Mouse (Mus musculus) spleen, adult 18-20 months (tissue): Measurements from ENCODE around the gene Dlec1.
A peak's percentile ranks its signal among the peaks of the same experiment; 100 is the strongest.

Experiments used
- DNase-seq, 2 experiments: peaks; one replicate each; pipeline ENCODE4 v3.0.0; 2022; ENCODE audit warnings: mixed read lengths in 2 of 2

Gene Dlec1

DNA sequence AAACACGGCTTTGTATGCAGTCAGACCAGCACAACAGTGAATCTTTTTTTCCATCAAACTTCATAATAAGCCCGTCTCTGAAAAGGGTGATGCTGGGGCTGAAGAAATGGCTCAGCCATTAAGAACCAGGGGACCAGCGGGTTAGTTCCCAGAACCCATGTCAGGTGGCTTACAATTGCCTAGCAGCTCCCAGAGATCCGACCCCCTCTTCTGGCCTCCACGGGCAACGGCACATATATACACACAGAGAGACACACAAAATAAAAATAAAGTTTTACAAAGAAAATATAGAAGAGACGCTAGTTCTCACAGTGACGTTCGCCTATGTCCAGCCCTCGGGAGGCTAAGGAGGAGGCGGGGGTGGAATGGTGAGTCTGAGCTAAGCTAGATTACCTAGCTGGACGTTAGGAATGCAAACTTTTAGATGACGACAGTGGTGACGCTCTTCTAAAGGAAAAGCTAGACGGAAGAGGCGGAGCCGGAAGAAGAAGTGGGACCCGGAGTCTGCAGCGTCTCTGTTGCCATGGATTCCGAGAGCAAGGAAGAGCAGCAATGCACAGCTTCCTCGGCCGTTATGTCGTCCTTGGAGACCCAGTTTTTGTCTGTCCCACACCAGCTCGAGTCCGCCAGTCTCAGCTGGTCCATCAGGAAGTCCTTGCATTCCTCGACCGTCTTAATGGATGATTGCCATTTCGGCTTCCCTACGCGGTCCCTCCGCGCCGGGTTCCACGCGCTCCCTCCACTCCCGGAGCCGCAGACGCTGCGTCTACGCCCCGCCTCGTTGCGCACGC lies at the start of gene Dlec1:
Gene Dlec1 (plus strand): TSS at position 487 of the 791 bp plus-strand sequence.
- peak; percentile 50 to 57 for DNase-seq

DNA sequence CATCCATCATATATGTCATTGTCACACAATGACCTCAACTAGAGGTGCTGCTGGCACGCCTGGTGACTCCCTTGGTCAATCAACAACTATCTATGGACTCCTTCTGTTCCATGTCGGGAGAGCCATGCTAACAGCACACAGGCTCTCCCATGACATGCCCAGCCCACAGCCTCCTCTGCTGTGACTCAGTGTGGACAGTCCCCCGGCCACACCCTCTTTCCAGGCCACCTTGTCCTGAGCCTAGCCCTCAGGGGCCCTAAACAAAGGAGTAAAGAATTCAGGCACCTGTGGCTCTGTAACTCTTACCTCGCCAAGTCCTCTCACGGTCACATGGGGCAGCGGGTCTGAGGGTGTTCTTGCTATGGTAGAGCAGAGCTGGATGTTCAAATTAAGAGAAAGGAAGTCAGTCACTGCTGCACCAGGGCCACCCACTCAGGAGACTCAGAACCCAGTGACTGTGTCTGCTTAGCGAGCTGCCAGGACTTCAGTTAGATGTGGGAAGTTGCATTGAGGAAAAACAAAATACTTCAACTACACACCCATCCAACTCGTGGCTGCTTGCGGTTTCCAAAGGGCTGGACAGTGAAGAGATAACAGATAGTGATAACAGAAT lies 48.2 kb upstream of the Dlec1 start:
- no peak for DNase-seq

DNA sequence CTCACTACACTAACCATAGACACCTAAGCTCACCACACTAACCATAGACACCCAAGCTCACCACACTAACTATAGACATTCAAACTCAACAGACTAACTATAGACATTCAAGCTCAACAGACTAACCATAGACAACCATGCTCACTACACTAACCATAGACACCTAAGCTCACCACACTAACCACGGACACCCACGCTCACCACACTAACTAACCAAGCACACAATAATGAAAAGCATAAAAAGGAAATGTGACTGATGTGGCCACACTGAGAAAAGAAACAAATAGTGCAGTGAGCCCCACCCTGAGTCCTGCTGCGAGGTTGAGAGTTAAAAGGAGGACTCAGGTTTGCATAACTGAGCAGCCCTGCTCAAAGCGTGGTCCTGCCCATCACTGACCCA lies 46.9 kb upstream of the Dlec1 start:
- no peak for DNase-seq

DNA sequence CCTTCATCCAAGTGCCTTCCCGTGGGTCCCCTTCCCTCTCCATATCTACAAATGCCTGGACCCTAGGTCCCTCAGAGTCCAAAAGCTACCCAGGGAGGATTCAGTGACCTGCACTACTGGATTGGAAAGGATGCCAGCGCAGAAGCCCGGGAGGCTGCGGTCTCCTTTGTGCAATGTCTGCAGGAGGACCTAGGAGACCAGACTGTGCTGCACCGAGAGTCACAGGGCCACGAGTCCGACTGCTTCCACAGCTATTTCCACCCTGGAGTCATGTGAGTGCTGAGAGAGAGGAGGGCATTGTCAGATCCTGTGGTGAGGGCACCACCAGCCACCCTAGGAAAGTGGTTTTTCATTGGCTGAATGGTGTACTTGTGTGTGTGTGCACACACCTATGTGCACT lies 44.0 kb upstream of the Dlec1 start:
- DNase-seq = no peak

DNA sequence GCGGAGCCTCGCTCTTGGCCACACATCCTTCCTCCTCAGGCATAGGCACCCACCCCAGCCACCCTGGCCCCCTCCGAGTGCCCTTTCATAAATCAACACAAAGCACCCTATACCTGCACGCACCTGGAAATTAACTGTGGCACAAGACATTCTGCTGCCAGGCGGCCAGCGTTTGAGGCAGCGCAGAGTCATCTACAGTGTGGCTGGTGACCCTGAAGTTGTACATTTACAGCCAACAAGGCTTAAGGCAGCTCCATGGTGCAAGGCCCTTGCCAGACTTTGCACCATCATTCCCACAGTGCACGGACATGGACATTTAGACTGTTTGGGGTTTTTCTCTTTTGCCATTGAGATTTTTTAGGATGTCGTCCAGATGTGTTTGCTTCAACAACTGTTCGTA lies 41.6 kb upstream of the Dlec1 start:
- DNase-seq = no peak

DNA sequence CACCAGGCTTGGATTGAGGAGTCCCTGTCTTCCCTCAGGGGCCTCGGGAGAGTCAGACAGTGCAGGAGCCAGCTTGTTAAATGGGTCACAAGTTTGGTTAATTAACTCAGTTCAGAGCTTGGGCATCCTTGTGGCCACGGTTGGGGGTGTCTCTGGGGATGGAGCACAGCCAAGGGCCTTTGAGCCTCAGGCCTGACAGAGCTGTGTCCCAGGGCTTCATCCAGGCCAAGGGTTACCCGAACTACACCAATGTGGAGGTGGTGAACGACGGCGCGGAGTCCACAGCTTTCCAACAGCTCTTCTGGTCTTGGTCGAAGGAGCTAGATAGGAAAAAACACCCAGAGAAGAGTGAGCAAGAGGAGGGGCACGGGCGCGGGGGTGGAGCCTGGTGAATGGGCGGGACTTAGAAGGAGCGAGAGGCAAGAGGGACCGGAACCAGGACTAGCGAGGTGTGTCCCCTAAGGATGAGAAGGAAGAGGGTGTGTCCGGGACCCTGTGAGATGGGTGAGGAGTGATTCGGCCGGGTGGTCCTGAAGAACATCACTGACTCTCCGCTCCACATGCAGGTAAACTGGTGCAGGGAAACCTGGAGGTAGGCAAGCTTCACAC lies 39.1 kb upstream of the Dlec1 start:
- DNase-seq = no peak

DNA sequence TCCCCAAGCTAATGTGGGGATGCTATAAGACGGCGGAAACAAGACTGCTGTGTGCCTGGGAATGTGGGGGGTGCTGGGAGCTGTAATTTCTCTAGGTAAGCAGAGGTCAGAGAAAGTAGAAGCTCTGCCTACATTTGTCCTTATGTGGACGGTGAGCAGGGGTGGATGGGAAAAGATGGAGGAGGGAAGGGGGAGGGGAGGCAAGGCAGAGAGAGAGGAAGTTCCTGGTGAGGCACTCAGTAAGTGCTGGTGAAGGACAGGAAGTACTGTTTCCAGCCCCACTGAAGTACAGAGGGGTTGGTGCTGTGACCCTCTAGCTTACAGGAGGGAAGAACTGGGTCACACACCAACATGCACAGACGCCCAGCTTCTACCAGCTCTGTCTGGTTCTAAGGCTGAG lies 38.0 kb upstream of the Dlec1 start:
- no peak for DNase-seq

DNA sequence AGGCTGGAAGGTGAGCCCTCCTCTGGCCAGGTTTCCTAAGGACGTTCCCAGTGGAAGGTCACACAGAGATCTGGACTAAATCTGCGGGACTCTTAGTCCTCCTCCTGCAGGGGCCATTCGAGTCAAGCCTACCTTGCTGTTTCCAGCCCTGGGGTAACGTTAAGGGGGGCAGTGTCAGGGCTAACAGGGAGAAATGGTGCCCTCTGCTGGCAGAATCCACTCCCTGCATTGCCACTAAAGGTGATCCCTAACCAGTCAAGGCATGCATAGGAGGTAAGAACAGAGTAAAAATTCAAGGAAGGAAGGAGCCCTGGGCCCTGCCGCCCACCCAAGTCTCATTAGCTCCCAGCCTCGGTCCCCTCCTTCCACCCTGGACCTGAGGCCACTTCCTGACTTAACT lies 34.7 kb upstream of the Dlec1 start:
- DNase-seq = peak; percentile 21 to 58

DNA sequence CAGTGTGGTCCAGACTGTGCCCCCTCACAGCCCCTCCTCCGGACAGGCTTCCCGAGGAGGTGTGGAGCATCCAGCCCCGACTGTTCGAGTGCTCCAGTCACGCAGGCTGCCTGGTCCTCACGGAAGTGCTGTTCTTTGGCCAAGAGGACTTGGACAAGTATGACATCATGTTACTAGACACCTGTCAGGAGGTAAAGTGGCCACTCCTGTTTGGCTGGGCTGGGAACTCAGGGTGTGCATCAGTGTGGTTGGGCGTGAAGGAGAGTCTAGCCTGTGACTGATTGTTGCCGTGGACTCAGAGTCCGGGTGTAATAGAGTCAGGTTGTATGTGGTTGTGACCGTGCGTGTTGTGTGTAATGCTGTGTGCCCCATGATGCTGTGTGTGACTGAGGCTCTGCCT lies 34.0 kb upstream of the Dlec1 start:
- no peak for DNase-seq

DNA sequence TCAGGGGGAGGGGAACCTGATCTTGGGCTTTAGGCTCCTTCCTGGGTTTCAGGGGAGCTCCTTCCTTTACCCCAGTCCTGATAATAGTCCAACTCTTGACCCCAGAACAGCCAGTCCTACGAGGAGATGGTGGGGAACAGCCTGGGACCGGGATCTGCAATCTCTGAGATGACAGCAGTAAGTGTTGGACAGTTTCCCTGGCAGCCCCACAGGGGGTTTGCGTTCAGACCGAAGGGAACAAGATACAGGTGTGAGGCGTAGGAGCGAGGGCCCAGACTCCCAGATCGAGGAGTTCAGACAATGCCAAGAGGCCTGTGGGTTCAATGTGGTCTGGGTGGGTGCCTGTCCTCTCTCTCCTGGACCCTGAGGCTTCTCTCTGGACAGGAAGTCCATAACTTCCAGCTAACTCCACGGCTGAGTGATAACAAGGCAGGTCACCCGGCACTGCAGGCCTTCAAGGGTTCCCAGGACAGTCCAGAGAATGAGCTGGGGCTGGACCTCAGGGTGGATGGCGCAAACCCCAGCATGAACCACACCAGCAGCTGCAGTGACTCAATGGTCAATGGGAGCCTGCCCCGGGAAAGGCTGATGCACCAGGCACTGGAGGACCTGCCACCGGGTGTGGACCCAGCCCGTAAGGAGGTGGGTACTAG lies 32.0 kb upstream of the Dlec1 start:
- DNase-seq = no peak

DNA sequence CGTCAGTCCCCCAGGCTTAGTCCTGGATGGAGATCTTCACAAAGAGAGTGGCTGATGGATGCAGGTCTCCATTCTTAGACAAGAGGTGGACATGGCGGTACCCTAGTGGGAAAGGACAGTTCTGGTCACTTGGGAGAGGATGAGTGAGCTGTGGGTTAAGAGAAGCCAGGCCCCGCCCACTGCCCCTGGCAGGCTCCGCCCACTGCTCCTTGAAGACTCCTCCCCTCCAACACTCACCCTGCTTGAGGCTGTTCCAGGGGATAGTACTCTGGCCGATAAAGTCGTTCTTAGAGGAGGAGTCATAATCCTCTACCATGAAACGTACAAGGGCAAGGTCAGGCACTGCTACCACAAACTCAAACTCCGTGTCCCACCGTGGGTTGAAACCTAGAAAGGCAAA lies 30.5 kb upstream of the Dlec1 start:
- no peak for DNase-seq

DNA sequence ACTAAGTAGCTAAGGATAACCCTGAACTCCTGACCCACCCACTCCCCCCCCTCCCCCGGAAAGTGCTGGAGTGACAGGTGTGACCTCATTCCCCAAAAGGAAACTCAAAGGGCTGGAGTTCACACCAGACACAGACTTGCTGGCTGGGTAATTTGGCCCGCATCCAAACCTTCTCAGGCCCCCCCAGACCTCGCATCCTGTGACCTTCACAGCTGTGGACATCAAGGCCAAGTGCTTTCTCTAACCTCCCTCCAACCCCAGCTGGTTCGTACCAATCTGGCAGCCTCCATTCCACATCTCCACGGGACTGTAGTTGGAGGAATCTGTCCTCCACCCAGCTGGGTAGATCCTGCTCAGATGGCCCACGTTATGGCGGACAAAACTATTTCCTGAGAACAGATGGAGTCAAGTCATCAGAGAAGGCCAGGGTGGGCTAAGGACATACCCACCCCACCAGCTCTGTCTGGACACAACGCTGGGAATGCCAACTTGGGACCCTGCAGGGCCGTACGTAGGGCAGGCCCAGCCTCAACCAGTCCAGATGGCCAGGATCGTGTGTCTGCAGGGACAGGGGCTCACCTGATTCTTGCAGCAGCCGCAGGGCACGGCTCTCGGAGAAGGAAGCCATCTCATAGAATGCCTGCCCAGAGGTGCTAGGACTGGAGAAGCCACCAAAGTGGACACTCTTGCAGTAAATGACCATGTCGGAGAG lies 28.9 kb upstream of the Dlec1 start:
- no peak for DNase-seq

DNA sequence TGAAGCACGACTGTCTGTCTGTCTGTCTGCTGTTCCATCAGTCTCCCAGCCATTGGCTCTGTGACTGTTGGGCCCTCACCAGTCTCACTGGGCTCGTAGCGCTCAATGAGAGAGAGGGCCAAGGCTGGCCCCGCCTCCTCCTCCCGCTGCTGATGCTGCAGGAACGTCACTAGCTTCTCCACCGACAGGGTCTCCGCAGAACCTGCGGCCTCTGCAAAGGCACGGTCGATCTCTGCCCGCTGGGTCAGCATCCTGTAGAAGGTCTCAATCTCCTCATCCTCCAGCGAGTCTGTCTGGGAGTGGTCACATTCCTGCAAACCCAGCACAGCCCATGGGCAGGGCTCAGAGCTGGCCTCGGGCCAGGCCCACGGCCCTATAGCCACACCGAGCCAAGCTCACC lies 26.6 kb upstream of the Dlec1 start:
- DNase-seq = no peak

DNA sequence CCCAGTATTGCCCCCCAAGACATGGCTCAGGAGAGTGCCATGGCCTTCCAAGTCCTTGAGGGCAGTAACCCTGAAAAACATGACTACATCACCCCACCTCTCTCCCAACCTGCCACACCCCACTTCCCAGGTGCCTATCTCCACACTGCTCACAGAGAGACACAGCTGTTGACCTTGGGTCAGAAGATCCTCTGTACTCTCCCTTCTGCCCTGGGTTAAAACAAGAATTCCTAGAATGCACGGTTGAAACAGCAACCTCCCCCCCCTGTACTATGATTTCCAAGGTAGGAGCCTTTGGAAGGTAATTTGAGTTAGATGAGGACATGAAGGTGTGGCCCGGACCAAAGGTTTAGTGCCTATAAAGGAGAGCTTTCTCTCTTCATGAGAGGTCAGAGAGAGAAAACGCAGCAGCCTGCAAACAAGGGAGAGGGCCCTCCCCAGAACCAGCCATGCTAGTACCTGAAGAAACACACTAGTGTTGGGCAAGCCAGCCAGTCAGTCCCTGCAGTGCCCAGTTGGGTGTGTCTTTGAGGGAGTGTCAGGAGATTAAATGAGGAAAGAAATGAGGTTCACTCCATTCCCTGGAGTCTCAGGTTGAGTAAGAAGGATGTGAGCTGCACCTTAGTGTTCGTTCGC lies 22.1 kb upstream of the Dlec1 start:
- DNase-seq = no peak

DNA sequence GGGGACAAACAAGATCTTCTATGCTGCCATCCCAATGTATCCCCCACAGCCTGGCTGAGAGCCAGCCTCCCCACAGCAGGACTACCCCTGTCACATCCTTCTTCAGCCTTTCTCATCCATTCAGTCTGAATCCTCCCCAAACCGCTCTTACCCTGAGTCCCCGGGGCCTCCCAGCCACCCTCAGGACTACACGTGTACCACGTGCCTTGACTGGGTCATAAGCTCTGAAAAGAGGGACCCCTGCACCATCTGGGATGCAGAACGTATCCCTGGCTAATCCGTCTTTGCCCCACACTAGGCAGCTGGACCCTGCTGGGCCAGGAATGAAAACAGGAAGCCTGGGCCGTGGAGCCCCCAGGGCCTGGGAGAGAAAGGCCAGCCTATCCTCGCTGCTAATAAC lies 20.2 kb upstream of the Dlec1 start:
- DNase-seq = no peak

DNA sequence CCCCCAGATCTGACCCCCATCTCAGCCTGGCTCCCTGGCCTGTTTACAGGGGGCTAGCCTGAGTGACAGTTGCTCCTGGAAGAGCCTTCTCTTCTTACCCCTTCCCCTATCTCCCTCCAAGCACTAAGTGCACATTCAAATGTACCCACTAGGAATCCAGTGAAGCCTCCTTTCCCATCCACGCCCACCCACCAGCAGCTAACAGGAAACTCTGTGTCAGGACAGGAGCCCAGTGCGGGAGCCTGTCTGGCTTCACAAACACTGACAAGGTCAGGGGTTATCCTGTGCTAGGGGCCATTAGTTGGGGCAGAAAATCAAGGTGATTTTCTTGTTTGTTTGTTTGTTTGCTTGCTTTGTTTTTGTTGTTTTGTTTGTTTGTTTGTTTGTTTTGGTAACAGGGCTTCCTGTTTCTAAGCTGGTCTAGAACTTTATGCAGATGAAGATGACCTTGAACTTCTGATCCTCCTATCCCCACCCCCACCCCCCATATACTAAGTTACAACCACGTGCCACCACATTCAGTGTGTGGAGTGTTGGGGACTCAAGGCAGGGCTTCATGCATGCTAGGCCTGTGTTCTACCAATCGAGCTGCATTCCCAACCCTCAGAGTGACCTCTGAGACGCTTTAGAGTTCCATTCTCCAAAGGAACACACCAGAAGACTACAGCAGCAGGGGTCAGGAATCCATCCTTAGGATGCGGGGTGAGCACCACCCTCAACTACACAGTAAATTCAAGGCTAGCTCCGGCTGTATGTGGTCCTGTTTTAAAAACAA lies 19.4 kb upstream of the Dlec1 start:
- DNase-seq = no peak

DNA sequence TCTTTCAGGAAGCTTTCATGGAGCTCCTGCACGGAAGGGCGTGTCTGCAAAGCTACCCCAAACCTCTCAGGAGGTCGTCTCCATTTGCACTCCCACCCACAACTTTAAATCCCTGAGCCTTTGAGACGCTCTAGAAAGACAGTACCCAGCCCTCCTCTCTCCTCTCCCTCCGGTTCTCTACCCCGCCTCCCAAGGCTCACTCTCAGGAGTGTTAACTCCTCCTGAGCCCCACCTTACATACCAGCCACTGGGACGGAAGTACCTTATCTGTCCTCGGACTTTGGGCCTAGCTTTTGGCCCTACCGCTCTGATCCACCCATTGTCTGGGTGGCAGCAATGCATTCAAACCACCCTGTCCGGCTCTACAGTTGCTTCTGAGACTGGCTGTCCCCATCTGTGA lies 18.3 kb upstream of the Dlec1 start:
- DNase-seq = no peak

DNA sequence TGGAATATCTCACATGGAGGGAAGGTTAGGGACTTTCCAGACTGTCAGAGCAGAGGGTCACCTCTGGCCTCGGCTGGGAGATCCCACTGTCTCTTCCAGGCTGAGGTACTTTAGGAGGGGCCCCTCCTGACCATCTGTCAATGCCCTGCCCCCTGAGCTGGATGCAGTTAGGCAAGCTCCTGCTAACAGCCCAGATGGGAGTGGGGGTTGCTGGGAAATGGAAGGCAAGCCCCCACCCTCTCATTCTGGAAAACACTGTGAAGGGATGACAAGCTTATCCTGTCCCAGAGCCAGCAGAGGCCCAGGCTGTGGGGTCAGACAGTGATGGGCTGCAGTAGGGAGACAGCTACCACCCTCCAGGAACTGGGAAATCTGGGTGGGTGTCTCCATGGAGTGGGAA lies 15.8 kb upstream of the Dlec1 start:
- no peak for DNase-seq

DNA sequence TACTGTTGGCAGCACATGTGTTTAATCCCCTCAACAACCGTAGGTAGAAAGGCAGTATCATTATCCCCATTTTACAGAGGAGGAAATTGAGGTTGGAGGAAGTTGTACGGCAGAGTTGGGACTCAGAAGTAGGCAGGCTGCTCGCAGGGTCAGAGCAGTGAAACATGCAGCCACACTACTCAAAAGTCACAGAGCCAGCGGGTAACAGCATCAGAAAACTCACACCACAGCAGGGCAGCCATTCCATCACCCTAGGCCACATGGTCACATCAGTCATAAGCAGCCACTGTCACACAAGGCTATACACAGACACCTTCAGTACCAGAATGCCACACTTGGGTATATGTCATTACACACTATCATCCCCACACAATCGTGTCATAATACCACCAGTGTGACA lies 15.0 kb upstream of the Dlec1 start:
- DNase-seq = no peak

DNA sequence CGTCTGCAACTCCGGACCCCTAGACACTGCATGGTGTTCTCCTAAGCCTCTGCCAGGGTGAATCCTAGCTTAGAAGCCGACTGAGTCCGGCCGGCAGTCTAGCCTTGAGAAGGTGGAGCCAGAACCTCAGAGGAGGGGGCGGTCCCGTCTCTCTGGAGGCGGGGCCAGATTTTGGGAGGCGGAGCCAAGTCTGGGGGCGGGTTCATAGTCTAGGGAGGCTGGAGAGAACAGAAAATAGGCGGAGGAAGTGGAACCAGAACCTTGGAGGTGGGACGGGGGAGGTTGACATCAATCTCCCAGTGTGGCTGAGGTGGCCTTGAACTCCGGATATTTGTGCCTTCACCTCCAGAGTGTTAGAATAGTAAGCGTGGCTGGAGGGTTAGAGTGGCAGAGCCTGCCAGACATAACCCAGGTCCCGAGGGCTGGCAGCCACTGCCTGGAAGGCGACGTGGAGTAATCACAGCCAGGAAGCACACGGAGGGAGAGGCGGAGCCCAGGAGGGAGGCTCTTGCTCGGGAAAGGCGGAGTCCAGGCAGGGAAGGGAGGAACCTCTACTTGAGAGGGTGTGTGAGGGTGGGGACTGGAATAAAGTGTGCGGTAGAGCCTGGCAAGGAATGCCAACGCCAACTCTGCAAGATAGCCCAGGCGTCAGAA lies 14.0 kb upstream of the Dlec1 start:
- DNase-seq = peak; percentile 69 to 80

DNA sequence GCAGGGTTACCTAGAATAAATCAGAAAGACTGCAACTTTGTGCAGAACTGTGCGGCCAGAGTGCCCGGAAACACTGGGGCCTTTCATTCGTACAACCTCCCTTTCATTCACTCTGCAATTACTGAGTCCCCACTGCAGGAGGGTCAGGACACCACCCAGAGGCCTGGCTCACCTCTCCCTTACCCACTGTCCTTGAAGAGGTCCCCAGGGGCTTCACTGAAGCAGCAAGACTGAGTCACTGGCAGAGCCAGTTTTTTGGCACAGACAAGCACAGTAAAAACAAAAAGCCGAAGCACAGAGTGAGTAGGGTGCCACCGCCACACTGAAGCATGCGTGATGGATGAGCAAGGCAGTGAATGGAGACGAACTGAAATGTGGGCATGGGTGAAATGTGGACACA lies 12.8 kb upstream of the Dlec1 start:
- DNase-seq = no peak
